Mouse (Mus musculus) ES-E14 (cell line): ENCODE results near the gene Higd1b.

Source experiments
- HCFC1 ChIP-seq: IDR thresholded peaks from 2 replicates; pipeline ENCODE4 v1.6.1; 2012; ENCODE audit warnings: low read length, inconsistent platforms, borderline replicate concordance; ENCODE audit not compliant: insufficient read depth
- MAFK ChIP-seq: IDR thresholded peaks from 2 replicates; pipeline ENCODE4 v1.6.1; 2014; ENCODE audit warnings: mild to moderate bottlenecking, low read depth, low read length, inconsistent platforms; ENCODE audit not compliant: insufficient read depth
- ZC3H11A ChIP-seq: IDR thresholded peaks from 2 replicates; pipeline ENCODE4 v1.6.1; 2012; ENCODE audit warnings: low read depth, mild to moderate bottlenecking, inconsistent platforms, low read length, borderline replicate concordance

DNA sequence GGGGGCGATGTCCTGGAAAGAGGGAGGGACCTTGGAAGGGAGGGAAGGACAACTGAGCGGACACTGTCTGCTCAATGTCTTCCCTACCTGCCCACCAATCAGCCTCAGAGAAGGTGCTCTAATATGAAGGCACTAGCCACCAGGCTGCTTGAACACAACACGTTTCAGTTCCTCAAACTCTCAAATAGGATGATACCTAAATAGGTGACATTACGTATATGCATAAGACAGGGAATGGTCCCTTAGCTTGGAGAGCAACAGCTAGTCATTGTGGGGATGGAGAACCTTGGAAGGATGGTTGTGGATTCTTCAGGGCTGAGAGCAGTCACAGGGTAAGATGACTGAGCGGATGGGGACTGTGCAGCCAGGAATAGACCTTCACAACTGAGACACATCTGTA lies 51.8 kb downstream of the Higd1b start:
- TF ChIP-seq HCFC1 (no peak), MAFK (no peak), ZC3H11A (no peak)
